Mouse (Mus musculus): ENCODE results near the gene Luc7l3. TPM values are rescaled to one million over a fixed set of nuclear protein-coding genes. Genes with fewer than 3 reads are reported as not detected.

Luc7l3 gene
- total and polyA plus RNA-seq, 3 experiments, result 47.3 to 90.5 (median 54.7) TPM

- no peaks in the 10 kb centered on the region for H3K4me1 ChIP-seq (ENCODE audit: control insufficient read depth in 1 of 2, insufficient read depth in 2 of 2, low read length in 2 of 2)
- no peak for DNase-seq (ENCODE audit: low read depth, low spot score)
- H3K4me3 ChIP-seq (ENCODE audit: control insufficient read depth in 1 of 2, insufficient read depth in 1 of 2, low read depth in 2 of 2, low read length in 2 of 2), result no peak overlapping the region
- H3K27me3 ChIP-seq (ENCODE audit: control insufficient read depth in 1 of 2, insufficient read depth in 2 of 2, low read length in 2 of 2), result peaks cover 5 to 10% of the 10 kb centered on the region in 2 experiments
- no peaks in the 10 kb centered on the region for H3K9me3 ChIP-seq (replicated peaks; ENCODE audit: insufficient read depth, low read length)
- no peaks in the 10 kb centered on the region for H3K36me3 ChIP-seq (ENCODE audit: control insufficient read depth in 1 of 2, insufficient read depth in 2 of 2, low read length in 2 of 2)
- H3K9ac ChIP-seq (ENCODE audit: control insufficient read depth, low read depth, low read length, poor library complexity, severe bottlenecking), result no peak overlapping the region
- TF ChIP-seq EP300 (IDR thresholded peaks at IDR 0.05; ENCODE audit: low read depth in 1 of 2, low read length in 2 of 2) (no peak), RAD21 (IDR thresholded peaks at IDR 0.05; ENCODE audit: low read depth, low read length) (no peak), ELF1 (IDR thresholded peaks at IDR 0.05; ENCODE audit: low read depth, low read length) (no peak), RCOR1 (IDR thresholded peaks at IDR 0.05; ENCODE audit: low read depth, low read length) (no peak), TBP (IDR thresholded peaks at IDR 0.05; ENCODE audit: low read depth, low read length) (no peak), ZNF384 (IDR thresholded peaks at IDR 0.05; ENCODE audit: low read depth, low read length) (no peak), MXI1 (IDR thresholded peaks at IDR 0.05; ENCODE audit: low read depth, low read length) (no peak), NELFE (IDR thresholded peaks at IDR 0.05; ENCODE audit: low read depth, low read length) (no peak)
- H3K27ac ChIP-seq (ENCODE audit: control insufficient read depth, low read depth, low read length), result no peak overlapping the region
- no peaks in the 10 kb centered on the region for H3K79me2 ChIP-seq (ENCODE audit: control insufficient read depth, insufficient read depth, low read length, poor library complexity)
Measured at GRCm38 (mm10) chr11:94361166-94361870, 39.5 kb upstream of the Luc7l3 start.

GRCm38 (mm10) chr11:94359168-94359567, 37.4 kb upstream of the Luc7l3 start:
- H3K4me3 ChIP-seq (ENCODE audit: control insufficient read depth in 1 of 2, insufficient read depth in 1 of 2, low read depth in 2 of 2, low read length in 2 of 2), result no peak overlapping the region
- H3K79me2 ChIP-seq (ENCODE audit: control insufficient read depth, insufficient read depth, low read length, poor library complexity), result no peaks in the 10 kb centered on the region
- peaks cover 8 to 10% of the 10 kb centered on the region in 2 experiments for H3K27me3 ChIP-seq (ENCODE audit: control insufficient read depth in 1 of 2, insufficient read depth in 2 of 2, low read length in 2 of 2)
- no peak overlapping the region for H3K27ac ChIP-seq (ENCODE audit: control insufficient read depth, low read depth, low read length)
- no peak for TF ChIP-seq JUND (IDR thresholded peaks at IDR 0.05; ENCODE audit: low read depth, low read length)
- no peak for TF ChIP-seq CHD1 (IDR thresholded peaks at IDR 0.05; ENCODE audit: low read depth, low read length)
- no peak for TF ChIP-seq BHLHE40 (IDR thresholded peaks at IDR 0.05; ENCODE audit: borderline replicate concordance, low read depth, low read length)
- TF ChIP-seq ZMIZ1 (IDR thresholded peaks at IDR 0.05; ENCODE audit: low read depth, low read length), result no peak
- no peaks in the 10 kb centered on the region for H3K4me1 ChIP-seq (ENCODE audit: control insufficient read depth in 1 of 2, insufficient read depth in 2 of 2, low read length in 2 of 2)
- no peaks in the 10 kb centered on the region for H3K9me3 ChIP-seq (replicated peaks; ENCODE audit: insufficient read depth, low read length)
- no peak for DNase-seq (ENCODE audit: low read depth, low spot score)
- H3K9ac ChIP-seq (ENCODE audit: control insufficient read depth, low read depth, low read length, poor library complexity, severe bottlenecking), result no peak overlapping the region
- H3K36me3 ChIP-seq (ENCODE audit: control insufficient read depth in 1 of 2, insufficient read depth in 2 of 2, low read length in 2 of 2), result no peaks in the 10 kb centered on the region

GRCm38 (mm10) chr11:94355521-94356217, 33.9 kb upstream of the Luc7l3 start:
- peaks cover 0 to 5% of the 10 kb centered on the region in 2 experiments; a peak in 2 of 4 replicates for H3K36me3 ChIP-seq (ENCODE audit: control insufficient read depth in 1 of 2, insufficient read depth in 2 of 2, low read length in 2 of 2)
- H3K4me3 ChIP-seq (ENCODE audit: control insufficient read depth in 1 of 2, insufficient read depth in 1 of 2, low read depth in 2 of 2, low read length in 2 of 2), result no peak overlapping the region
- no peak overlapping the region for H3K27ac ChIP-seq (ENCODE audit: control insufficient read depth, low read depth, low read length)
- TF ChIP-seq ETS1 (IDR thresholded peaks at IDR 0.05; ENCODE audit: low read depth, low read length), result no peak
- no peak for TF ChIP-seq UBTF (IDR thresholded peaks at IDR 0.05; ENCODE audit: borderline replicate concordance, insufficient read depth, low read depth, low read length)
- no peak for TF ChIP-seq CTCF (IDR thresholded peaks at IDR 0.05 in 2 of 3, conservative IDR thresholded peaks at IDR 0.05 in 1 of 3; ENCODE audit: control insufficient read depth in 1 of 3, insufficient read depth in 1 of 3, low read depth in 2 of 3, low read length in 3 of 3, poor library complexity in 1 of 3, severe bottlenecking in 1 of 3)
- TF ChIP-seq JUND (IDR thresholded peaks at IDR 0.05; ENCODE audit: low read depth, low read length), result no peak
- no peak for TF ChIP-seq EP300 (IDR thresholded peaks at IDR 0.05; ENCODE audit: low read depth in 1 of 2, low read length in 2 of 2)
- no peak for TF ChIP-seq ZC3H11A (IDR thresholded peaks at IDR 0.05; ENCODE audit: low read depth, low read length)
- TF ChIP-seq MAFK (IDR thresholded peaks at IDR 0.05; ENCODE audit: borderline replicate concordance, low read depth, low read length), result no peak
- no peak for TF ChIP-seq RAD21 (IDR thresholded peaks at IDR 0.05; ENCODE audit: low read depth, low read length)
- TF ChIP-seq RCOR1 (IDR thresholded peaks at IDR 0.05; ENCODE audit: low read depth, low read length), result no peak
- TF ChIP-seq POLR2AphosphoS5 (IDR thresholded peaks at IDR 0.05; ENCODE audit: borderline replicate concordance, low read depth, low read length), result no peak
- no peak for TF ChIP-seq CHD1 (IDR thresholded peaks at IDR 0.05; ENCODE audit: low read depth, low read length)
- no peak for TF ChIP-seq TBP (IDR thresholded peaks at IDR 0.05; ENCODE audit: low read depth, low read length)
- no peak for TF ChIP-seq POLR2A (IDR thresholded peaks at IDR 0.05; ENCODE audit: control insufficient read depth in 1 of 2, insufficient read depth in 1 of 2, low read depth in 1 of 2, low read length in 2 of 2, poor library complexity in 1 of 2)
- TF ChIP-seq MYB (IDR thresholded peaks at IDR 0.05; ENCODE audit: low read depth, low read length), result no peak
- no peak for TF ChIP-seq ZMIZ1 (IDR thresholded peaks at IDR 0.05; ENCODE audit: low read depth, low read length)
- TF ChIP-seq KAT2A (conservative IDR thresholded peaks at IDR 0.05; ENCODE audit: low read depth, low read length), result no peak
- no peak overlapping the region for H3K9ac ChIP-seq (ENCODE audit: control insufficient read depth, low read depth, low read length, poor library complexity, severe bottlenecking)
- H3K27me3 ChIP-seq (ENCODE audit: control insufficient read depth in 1 of 2, insufficient read depth in 2 of 2, low read length in 2 of 2), result peaks cover 6 to 8% of the 10 kb centered on the region in 2 experiments; a peak in 3 of 4 replicates
- peaks cover 0 to 7% of the 10 kb centered on the region in 2 experiments; a peak in 3 of 4 replicates for H3K4me1 ChIP-seq (ENCODE audit: control insufficient read depth in 1 of 2, insufficient read depth in 2 of 2, low read length in 2 of 2)
- no peak for DNase-seq (ENCODE audit: low read depth, low spot score)
- H3K9me3 ChIP-seq (replicated peaks; ENCODE audit: insufficient read depth, low read length), result no peaks in the 10 kb centered on the region
- H3K79me2 ChIP-seq (ENCODE audit: control insufficient read depth, insufficient read depth, low read length, poor library complexity), result no peaks in the 10 kb centered on the region

All from MEL (cell line).